Mouse (Mus musculus) fibroblast of lung, adult 2 months (primary cell): ENCODE measurements around the gene Enkd1.

Source experiments
- DNase-seq: peaks from one replicate; pipeline ENCODE4 v3.0.0-alpha.2; 2011; ENCODE audit warnings: low read depth

Gene Enkd1

DNA sequence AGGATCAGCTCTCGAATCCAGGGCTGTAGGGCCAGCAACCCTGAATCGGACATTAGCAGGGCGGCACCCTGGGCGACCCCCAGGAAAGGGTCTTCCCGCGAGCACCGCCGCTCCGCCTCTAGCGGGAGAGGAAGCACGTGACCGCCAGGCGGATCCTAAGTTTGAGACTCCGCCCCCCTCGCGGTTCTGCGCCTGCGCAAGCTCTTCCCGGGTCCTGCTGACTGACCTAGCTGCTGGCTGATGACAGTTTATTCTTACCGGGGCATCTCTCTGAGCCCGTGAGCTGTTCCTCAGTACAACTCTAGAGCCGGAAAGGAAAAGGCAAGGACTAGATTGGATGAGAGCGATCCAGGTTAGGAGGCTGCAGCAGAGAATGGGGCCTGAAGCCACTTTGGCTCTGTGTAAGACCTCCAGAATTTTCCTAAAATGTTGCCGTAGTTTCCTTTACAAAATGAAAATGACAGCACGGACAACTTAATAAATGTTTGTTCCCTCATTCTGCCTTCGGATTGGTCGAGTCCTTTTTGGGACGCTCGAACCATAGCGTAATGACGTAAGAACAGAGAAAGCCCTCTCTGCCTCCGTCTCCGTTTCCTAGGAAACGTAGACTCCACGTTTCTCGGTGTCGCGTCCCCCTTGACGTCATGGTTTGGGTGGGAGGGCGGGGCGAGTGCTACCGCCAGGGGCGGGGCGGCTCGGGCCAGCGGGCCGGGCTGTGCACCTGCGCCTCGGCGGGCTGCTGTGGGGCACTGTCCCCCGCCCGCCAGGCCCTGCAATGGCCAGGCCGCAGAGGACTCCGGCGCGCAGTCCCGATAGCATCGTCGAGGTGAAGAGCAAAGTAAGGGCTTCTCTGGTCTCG, 6.8 kb downstream of the Enkd1 start, which contains the start of the genes Acd and Pard6a:
TSS of gene Acd (minus strand) at position 137 of the 859 bp plus-strand sequence.
TSS of gene Pard6a (plus strand) at position 183 of the 859 bp plus-strand sequence.
- DNase-seq = peak; percentile 83

DNA sequence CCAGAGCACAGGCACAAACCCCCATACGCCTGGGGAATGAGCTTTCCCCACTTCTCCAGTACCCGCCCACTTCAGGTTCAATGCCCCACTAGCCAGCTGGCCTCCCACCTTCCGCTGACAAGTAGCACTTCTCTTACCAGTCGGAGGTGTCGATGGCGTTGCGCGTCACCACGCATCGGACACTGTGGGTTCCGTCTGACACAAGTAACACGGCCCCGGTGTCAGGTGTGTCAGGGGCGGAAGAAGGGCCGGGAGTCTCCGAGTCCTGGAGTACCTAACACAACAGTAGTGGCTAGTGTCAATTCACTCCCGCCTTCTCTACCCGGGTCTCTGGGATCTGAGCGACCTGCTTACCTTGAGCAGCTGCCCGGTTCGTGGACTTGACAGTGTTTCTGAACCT, 7.4 kb downstream of the Enkd1 start:
- DNase-seq = no peak

DNA sequence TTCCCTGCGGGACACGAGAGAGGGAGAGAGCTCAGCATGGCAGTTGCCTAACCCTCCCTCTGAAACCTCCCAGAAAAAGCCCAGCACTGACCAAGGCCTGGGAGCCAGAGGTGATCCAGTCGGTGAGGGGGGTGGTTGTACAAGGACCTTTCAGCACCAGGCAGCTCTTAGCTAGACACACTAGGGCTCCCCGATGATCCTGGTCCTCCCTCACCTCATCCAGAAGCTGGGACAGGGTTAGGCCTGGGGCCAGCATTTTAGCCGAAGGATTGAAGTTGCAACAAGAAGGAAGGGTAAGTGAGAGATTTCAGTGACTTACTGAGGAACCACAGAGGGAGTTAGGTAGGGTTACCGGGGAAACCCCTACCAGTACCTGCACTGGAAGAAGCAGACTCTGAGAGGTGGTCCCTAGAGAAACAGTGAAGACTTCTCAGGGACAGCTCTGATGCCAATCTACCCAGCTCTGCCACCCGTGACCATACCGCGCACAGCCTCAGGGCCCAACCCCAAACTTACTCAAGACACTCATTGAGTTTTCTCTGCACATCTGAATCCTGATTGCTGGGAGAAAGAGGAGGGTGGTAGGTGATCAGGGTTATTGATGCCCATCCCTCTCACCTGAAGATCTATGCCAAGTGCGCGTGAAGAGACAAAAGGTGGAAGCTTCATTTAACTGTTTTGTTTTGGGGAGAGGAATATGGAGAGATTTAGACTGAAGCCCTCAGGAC, 8.4 kb downstream of the Enkd1 start:
- no peak for DNase-seq

DNA sequence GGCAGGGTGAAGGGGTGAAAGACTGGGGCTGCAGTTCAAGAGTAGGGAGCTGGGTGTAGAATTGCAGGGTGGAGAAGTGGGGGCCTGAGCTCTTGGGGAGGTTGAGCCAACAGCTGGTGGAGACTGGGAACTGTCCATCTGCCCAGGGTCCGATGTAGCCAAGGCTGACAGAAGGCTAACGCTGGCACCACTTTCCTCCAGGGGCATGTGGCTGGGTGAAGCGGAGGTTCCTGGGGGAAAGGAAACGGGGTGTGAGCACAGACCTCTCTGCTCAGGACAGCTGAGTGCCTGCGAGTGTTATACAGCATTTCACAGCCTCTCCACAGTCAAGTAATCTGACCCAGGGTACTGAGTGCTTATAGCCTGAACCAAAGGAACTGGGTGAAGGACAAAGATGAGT, 9.3 kb downstream of the Enkd1 start:
- DNase-seq = no peak

DNA sequence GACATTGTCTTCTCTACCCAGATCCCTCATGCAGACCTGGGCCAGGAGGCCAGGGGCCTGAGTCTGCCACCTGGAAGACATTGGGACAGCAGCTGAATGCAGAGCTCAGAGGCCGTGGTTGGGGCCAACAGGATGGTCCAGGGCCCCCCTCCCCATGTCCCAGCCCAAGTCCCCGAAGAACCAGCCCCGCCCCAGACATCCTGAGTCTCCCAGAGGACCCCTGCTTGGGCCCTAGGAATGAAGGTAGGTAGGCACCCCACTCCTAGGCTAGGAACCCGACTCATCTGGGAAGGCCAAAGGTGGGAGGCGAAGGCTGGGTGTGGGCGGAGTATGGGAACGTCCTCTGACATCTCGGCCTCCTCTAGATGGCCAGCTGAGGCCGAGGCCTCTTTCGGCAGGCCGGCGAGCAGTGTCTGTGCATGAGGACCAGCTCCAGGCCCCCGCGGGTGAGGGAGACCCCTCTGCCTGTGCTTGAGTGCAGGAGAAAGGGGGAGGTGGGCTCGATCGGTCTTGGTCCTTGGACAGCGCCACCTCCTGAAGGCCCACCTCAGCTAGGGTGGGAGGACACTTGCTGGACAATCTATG, 10.7 kb downstream of the Enkd1 start:
- no peak for DNase-seq

DNA sequence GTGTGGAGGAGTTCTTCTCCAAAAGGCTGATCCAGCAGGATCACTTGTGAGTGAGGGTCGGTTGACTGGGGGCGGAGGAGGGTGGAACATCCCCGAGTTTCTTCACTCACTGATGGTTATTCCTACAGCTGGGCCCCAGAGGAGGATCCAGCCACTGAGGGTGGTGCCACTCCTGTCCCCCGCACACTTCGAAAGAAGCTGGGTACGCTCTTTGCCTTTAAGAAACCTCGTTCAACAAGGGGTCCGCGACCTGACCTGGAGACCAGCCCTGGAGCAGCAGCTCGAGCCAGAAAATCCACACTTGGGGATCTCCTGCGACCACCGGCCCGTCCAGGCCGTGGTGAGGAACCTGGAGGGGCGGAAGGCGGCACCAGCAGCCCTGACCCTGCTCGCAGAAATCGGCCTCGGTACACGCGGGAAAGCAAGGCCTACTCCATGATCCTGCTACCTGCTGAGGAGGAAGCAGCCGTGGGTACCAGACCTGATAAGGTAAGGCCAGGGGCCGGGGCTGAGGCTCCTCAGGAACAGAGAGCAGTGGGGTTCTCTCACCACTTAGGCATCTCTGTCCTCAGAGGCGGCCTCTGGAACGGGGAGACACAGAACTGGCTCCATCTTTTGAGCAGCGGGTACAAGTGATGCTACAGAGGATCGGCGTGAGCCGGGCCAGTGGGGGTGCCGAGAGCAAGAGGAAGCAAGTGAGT, 12.8 kb downstream of the Enkd1 start:
- no peak for DNase-seq

DNA sequence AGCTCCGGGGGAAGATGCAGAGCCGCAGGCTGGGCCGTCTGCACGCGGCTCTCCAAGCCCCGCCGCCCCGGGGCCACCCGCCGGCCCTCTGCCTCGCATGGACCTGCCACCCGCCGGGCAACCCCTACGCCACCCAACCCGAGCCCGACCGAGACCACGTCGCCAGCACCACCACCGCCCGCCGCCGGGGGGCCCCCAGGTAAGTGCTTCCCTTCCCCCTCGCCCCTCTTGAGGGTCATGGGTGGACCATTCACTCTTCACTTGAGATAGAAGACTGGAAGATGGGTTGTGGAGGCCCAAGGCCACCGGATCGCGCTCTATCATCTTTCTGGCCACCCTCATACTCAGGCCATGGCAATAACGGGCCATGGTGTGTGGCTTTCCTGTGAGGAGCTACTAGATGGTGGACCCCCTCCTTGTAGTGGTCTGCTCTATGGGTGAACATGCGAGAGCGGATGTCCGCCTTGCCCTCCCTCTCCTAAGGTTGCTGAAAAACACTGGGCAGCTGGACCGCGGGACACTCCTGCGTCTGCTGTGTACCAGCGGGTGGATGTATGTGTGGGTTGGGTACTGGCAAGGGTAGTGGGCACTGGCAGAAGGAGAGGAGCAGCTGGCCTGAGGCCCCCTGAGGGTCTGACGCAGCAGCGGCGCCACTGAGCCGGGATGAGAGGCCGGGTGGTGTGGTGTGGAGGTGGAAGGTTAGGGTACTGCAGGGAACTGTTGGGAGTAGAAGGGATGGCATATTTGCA, 13.8 kb downstream of the Enkd1 start:
- no peak for DNase-seq

DNA sequence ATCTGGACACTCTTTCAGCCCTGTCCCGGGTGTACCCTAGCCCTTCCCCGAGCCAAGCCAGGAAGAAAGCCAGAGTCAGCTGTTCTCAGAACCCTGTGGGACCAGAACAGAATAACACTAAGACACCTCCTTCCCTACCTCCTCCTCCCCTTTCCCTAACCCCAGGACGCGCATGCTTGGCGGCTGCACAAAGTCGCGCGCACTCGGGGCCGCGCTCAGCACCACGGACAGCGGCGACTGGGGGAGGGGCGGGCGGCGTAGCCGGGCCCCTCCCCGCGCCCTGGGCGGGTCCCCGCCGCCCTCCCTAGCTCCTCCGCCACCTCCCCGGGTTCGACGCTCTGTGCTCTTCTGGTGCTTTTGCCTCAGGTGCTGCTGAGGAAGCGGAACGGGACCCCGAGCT, 14.4 kb downstream of the Enkd1 start:
- DNase-seq = no peak

DNA sequence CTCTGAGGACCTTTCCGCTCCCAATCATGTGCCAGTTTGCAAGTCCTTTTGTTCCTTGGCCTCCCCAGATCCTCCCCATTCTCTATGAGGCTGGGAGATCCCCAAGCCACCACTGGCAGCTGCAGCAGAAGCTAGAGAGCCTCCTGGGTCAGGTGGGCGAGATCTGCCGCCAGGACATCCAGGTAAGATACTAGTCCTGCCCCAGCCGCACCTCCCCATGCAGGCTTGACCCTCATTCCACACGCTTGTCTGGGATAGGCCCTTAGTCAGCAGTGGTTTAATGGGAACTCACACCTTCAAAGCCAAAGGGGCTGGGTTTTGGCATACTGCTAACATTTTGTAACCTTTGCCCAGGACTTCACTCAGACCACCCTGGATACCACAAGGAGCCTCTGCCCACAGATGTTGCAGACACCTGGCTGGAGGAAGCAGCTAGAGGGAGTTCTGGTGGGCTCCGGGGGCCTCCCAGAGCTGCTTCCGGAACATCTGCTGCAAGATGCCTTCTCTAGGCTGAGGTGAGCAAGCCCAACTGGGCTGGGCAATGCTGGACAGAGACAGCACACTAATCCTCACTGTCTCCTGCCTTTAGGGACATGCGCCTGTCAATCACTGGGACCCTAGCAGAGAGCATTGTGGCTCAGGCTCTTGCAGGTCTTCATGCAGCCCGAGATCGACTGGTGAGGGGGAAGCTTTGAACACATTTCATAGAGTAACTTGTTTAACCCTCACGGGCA, 15.4 kb downstream of the Enkd1 start:
- DNase-seq = no peak

DNA sequence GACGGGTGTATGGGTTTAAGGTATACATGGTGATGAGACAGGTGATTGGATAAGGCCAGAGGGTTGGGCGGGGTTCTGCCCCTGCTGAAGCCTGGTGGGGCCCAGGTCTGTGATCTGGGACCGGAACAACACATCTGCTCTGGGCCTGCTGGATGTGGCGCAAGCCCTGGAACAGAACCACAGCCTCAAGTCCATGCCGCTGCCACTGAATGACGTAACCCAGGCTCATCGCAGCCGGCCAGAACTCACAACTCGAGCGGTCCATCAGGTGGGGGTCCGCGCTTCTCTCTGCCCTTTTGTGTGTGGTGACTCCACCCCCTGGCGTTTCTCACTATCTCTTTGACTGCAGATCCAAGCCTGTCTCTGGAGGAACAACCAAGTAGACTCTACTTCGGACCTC, 17.0 kb downstream of the Enkd1 start:
- no peak for DNase-seq

DNA sequence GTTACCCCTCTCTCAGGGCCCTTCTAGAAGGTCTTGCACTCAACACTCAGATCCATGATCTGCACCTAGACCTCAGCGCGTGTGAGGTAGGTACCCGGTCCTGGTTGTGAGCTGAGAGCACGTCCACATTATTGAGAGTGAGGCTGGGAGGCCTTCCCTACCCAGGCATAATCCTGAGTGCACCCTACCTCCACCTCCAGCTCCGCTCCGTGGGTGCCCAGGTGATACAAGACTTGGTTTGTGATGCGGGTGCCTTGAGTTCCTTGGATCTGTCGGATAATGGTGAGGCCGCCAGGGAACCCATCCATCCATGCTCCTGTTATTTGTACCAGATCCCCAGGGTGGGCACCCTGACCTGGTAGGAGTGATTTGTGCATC, 18.0 kb downstream of the Enkd1 start:
- DNase-seq = no peak

DNA sequence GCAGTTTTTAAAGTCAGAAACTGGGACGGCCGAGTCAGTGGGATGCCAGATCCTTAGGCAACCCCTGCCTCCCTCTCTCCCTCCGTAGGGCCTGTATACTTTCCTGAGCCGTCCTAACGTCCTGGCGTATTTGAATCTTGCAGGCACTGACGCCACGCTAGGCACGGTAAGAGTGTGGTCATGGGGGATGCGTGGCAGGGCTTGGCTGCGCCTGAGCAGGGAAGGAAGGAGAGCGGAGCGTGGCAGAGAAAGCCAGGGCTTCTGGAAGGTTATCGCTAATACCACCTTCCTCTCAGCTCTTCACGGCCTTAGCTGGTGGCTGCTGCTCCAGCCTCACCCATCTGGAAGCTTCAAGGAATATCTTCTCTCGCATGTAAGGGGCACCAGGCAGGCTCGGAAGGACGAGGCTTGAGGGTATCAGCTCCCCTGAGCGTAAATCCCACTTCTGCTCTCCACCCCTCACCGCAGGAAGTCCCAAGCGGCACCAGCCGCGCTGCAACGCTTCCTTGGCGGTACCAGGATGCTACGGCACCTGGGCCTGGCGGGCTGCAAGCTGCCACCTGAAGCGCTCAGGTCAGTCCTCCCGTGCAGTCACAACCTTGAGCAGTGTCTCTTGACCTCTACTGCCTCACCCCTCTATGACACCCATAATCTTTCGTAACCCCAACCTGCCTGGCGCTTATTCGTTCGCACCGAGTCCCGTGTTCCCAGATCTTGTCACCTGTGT, 18.6 kb downstream of the Enkd1 start:
- no peak for DNase-seq

DNA sequence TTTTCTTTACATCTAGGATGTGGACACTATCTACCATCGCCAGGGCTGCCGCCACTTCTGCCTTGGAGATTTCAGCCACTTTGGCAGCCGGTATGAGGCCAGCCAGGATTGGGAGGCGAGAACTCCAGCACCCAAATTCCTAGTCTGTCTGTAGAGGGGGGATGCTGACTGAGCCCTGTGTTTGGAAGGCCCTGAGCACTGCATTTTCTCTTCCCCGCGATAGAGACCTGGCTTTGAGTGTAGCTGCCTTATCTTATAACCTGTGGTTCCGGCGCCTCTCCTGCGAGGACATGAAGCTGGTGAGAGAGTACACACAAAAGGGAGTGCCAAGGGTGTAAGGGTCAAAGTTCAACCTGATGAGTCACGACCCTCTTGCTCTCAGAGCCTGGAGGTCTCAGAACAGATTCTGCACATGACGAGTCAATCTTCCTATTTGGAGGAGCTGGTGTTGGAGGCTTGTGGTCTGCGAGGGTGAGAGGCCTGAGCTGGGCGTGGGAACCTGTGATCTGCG, 19.7 kb downstream of the Enkd1 start:
- no peak for DNase-seq

DNA sequence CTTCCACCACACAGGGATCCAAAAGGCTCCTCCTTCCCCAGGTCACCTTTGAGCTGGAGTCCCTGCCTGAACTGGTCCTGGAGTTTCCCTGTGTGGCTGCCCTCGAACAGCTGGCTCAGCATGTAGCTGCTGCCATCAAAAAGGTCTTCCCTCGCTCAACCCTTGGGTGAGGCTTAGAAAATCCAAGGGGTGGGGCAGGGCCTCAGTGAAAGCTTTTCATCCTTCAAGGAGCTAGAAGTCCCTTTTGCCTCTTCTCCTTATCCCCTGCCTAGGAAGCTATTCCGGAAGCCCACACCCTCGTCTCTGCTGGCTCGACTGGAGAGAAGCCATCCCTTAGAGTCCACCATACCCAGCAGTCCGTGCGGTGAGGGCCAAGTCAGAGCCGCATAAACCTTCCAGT, 20.5 kb downstream of the Enkd1 start:
- DNase-seq = no peak

DNA sequence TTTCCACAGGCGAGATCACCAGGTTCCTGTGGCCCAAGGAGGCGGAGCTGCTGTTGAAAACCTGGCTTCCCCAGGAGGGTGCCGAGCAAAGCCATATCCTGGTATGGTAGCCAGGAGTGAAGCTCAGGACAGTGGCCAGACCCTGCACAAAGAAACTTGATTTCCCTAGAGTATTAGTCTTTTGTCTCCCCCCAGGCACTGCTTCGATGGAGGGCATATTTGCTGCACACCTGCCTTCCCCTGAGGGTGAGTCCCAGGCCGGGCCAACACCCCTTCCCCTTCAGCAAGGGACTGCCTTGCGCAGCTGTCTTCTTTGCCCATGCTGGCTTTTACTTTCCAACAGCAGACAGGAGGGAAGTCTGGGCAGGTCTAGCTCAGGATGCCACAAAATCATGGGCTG, 21.5 kb downstream of the Enkd1 start:
- DNase-seq = no peak

DNA sequence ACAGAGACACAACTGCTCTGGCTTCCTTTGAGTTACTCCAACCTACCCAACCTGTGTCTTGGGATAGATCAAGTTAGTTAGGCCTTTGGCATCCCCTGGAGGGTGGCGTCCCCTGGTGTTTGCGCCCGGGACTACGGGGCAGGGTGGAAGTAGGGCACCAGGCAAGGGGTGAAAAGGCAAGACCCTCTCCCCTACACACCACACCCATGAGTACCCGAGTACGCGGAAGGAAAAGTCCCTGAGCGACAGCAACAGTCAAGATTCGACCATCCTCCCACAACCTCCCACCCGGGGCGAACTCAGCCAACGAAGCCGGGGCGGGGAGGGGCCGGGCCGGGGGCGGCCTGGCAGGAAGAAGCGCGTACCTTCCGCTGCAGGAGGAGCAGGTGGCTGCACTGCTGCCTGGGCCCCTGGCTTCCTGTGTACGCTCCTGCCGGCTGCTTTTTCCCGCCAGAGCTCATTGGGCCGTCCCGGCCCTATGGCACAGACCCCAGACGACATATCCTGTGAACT, 22.2 kb downstream of the Enkd1 start, which contains the start of gene Carmil2:
TSS of gene Carmil2 (plus strand) at position 479 of the 513 bp plus-strand sequence.
- no peak for DNase-seq

DNA sequence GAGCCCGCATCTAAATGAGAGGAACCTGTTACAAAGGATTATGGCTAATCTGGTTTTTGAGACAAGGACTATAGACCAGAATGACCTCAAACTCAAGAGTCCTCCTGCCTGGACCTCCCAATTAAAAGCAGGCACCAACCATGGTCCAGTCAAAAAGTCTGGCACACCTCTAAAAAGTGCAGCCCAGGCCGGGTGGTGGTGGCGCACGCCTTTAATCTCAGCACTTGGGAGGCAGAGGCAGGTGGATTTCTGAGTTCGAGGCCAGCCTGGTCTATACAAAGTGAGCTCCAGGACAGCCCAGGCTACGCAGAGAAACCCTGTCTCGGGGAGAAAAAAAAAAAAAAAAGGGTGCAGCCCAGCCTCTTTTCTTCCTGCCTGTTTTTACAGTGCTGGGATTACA, 22.7 kb downstream of the Enkd1 start:
- no peak for DNase-seq

DNA sequence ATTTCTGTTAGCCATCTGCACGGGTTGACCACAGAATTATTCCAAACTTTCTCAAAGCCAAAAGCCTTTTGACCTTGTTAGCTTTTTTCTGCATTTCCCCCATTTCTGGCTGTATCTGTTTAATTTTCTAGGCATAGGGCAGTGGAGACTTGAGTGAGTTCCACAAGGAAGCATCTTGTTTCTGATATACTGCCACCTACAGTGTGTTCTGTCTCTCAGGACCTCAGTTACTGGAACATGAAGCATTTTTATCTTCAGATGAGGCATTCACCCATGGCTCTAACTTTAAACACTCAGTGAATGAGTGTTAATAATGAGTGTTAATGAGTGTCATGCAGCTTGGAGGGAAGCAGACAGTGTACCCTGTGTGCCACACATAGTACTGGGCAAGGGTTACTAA, 30.1 kb downstream of the Enkd1 start:
- no peak for DNase-seq

DNA sequence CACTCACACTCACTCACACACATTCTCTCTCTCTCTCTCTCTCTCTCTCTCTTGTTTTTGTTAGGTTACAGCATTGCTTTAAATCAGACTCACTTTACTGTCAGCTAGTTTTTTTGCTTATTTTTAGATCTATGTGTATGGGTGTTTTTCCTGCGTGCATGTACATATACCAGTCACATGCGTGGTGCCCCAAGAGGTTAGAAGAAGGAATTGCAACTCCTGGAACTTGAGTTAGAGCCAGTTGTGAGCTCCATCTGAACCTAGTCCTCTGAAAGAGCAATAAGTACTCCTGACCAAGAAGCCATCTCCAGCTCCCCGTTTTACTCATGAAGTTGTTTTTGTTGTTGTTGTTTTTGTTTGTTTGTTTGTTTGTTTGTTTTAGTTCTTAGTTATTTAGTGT, 46.8 kb downstream of the Enkd1 start:
- DNase-seq = peak; percentile 15

DNA sequence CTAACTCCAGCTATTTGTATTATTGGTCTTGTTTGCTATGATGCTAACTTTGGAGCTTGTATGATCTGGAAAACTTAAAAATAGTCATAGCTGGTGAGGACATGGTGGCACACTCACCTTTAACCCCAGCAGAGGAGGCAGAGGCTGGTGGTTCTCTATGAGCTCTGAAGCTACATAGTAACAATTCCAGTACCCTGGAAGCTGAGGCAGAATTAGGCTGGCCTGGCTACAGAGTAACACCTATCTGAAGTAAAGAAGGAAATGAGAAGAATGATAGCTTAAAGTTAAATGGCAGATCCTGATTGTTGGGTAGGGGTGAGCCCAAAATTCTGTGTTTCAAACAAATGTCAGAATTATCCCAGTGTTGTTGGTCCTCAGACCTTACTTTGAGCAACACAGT, 50.4 kb downstream of the Enkd1 start:
- no peak for DNase-seq
